ENCODE assay signal across 25 mouse cellular contexts in genomic region chr1:130840599-130841379, GRCm38 (mm10). TPM values are rescaled to one million over a fixed set of nuclear protein-coding genes. Genes with fewer than 3 reads are reported as not detected.
DNase-seq lines count a peak whose midpoint lies in the region; ATAC-seq and TF ChIP-seq lines count a peak whose summit lies in the region.
"Had no signal": no experiment of that assay in that cellular context is flagged by ENCODE, and none has a peak within 500 bp of the region (broad histone marks: within the 10 kb centered on the region; RNA-seq: fewer than 3 reads in every experiment).

No protein-coding gene starts in this region.

- H3K9me3 ChIP-seq in stomach, embryonic 16.5 days (replicated peaks; ENCODE audit: control insufficient read depth, low read length): no peaks in the 10 kb centered on the region
- no peaks in the 10 kb centered on the region for H3K9me3 ChIP-seq in stomach, postnatal 0 days (ENCODE audit: control insufficient read depth, low read length)
- H3K9me3 ChIP-seq in liver, embryonic 13.5 days (replicated peaks): no peaks in the 10 kb centered on the region
- no peaks in the 10 kb centered on the region for H3K9me3 ChIP-seq in hindbrain, embryonic 13.5 days
- H3K9me3 ChIP-seq: G1E; neural tube, embryonic 12.5 days had no signal

- ATAC-seq in stomach, embryonic 16.5 days (ENCODE audit: insufficient read depth, low FRiP score): no peak
- ATAC-seq in stomach, postnatal 0 days (ENCODE audit: low FRiP score, low TSS enrichment): no peak
- peak; percentile 39; the same call in 1 of the 2 replicates for ATAC-seq in liver, embryonic 13.5 days (ENCODE audit: low read depth)
- no peak for ATAC-seq in frontal cortex, adult (ENCODE audit: low TSS enrichment)
- no peak for ATAC-seq in hindbrain, embryonic 13.5 days (ENCODE audit: low FRiP score)
- ATAC-seq: activated CD4-positive, CD25-positive, alpha-beta regulatory T cell, adult 4 months; forebrain, embryonic 14.5 days had no signal

- H3K27me3 ChIP-seq in stomach, embryonic 16.5 days (ENCODE audit: control insufficient read depth, insufficient read depth, low read length): no peaks in the 10 kb centered on the region
- no peaks in the 10 kb centered on the region for H3K27me3 ChIP-seq in stomach, postnatal 0 days (ENCODE audit: control insufficient read depth, insufficient read depth, low read length)
- no peaks in the 10 kb centered on the region for H3K27me3 ChIP-seq in liver, embryonic 13.5 days
- H3K27me3 ChIP-seq in hindbrain, embryonic 13.5 days: no peaks in the 10 kb centered on the region
- H3K27me3 ChIP-seq: neural tube, embryonic 12.5 days had no signal

- no peak for TF ChIP-seq CTCF in stomach, postnatal 0 days (IDR thresholded peaks at IDR 0.05; ENCODE audit: low read depth)

- 26% methylated on average over 8 of the region's 8 CpGs for WGBS in stomach, embryonic 16.5 days
- WGBS in stomach, postnatal 0 days: 31% methylated on average over 8 of the region's 8 CpGs
- WGBS in liver, embryonic 13.5 days (ENCODE audit: insufficient replicate concordance): 50% methylated on average over 8 of the region's 8 CpGs
- 87% methylated on average over 8 of the region's 8 CpGs for WGBS in hindbrain, embryonic 13.5 days

- H3K4me3 ChIP-seq in stomach, embryonic 16.5 days (replicated peaks; ENCODE audit: low read length): no peak overlapping the region
- H3K4me3 ChIP-seq in stomach, postnatal 0 days (ENCODE audit: low read depth, low read length): no peak overlapping the region
- H3K4me3 ChIP-seq in liver, embryonic 13.5 days (replicated peaks): no peak overlapping the region
- no peak overlapping the region for H3K4me3 ChIP-seq in hindbrain, embryonic 13.5 days
- H3K4me3 ChIP-seq: left cerebral cortex, adult 2 months; neural tube, embryonic 12.5 days had no signal

- H3K4me1 ChIP-seq in stomach, embryonic 16.5 days (ENCODE audit: control insufficient read depth, insufficient read depth, low read length): no peaks in the 10 kb centered on the region
- H3K4me1 ChIP-seq in stomach, postnatal 0 days (replicated peaks; ENCODE audit: control insufficient read depth, insufficient read depth): no peaks in the 10 kb centered on the region
- H3K4me1 ChIP-seq in liver, embryonic 13.5 days (replicated peaks): no peaks in the 10 kb centered on the region
- no peaks in the 10 kb centered on the region for H3K4me1 ChIP-seq in hindbrain, embryonic 13.5 days (replicated peaks)
- H3K4me1 ChIP-seq: neural tube, embryonic 12.5 days had no signal

- peak; percentile 43 for DNase-seq in kidney, adult 11 months
- DNase-seq in kidney, postnatal 10 days: no peak
- no peak for DNase-seq in stomach, postnatal 0 days (ENCODE audit: low spot score)
- DNase-seq in liver, embryonic 13.5 days: no peak
- peak; percentile 42 for DNase-seq in yolk sac, embryonic 10.5 days (ENCODE audit: low spot score)
- DNase-seq: adrenal gland, postnatal 10 days; cerebellum, adult 9-10 months; heart, postnatal 10 days; left cerebral cortex, postnatal 4 days; lung, adult 2 months; spleen, adult 18-20 months had no signal

- TF ChIP-seq EP300 in stomach, postnatal 0 days (optimal IDR thresholded peaks at IDR 0.05): no peak

- H3K36me3 ChIP-seq in stomach, embryonic 16.5 days (ENCODE audit: control insufficient read depth, insufficient read depth, low read length): no peaks in the 10 kb centered on the region
- H3K36me3 ChIP-seq in stomach, postnatal 0 days (ENCODE audit: control insufficient read depth, insufficient read depth, low read length): no peaks in the 10 kb centered on the region
- no peaks in the 10 kb centered on the region for H3K36me3 ChIP-seq in liver, embryonic 13.5 days
- H3K36me3 ChIP-seq in hindbrain, embryonic 13.5 days: no peaks in the 10 kb centered on the region
- H3K36me3 ChIP-seq: G1E; neural tube, embryonic 12.5 days had no signal

- H3K4me2 ChIP-seq in stomach, embryonic 16.5 days (ENCODE audit: low read depth, low read length): no peak overlapping the region
- no peak overlapping the region for H3K4me2 ChIP-seq in stomach, postnatal 0 days (replicated peaks; ENCODE audit: low read depth)
- no peak overlapping the region for H3K4me2 ChIP-seq in liver, embryonic 13.5 days
- H3K4me2 ChIP-seq in hindbrain, embryonic 13.5 days: no peak overlapping the region
- H3K4me2 ChIP-seq: heart, embryonic 11.5 days; midbrain, embryonic 11.5 days; neural tube, embryonic 12.5 days had no signal

- peak overlapping the region; percentile 25; the same call in 1 of the 2 replicates for H3K27ac ChIP-seq in stomach, embryonic 16.5 days (ENCODE audit: low read length)
- no peak overlapping the region for H3K27ac ChIP-seq in stomach, postnatal 0 days (replicated peaks)
- peak overlapping the region; percentile 60 for H3K27ac ChIP-seq in liver, embryonic 13.5 days
- H3K27ac ChIP-seq in hindbrain, embryonic 13.5 days: no peak overlapping the region
- H3K27ac ChIP-seq: left cerebral cortex, adult 2 months; macrophage; neural tube, embryonic 12.5 days had no signal

- H3K9ac ChIP-seq in stomach, embryonic 16.5 days (ENCODE audit: low read length): no peak overlapping the region
- H3K9ac ChIP-seq in stomach, postnatal 0 days (ENCODE audit: low read length): no peak overlapping the region
- H3K9ac ChIP-seq in liver, embryonic 13.5 days: no peak overlapping the region
- no peak overlapping the region for H3K9ac ChIP-seq in hindbrain, embryonic 13.5 days
- H3K9ac ChIP-seq: neural tube, embryonic 12.5 days had no signal

RNA-seq across cellular contexts. Expression of gene Pigr, which starts 14.3 kb away (rescaled TPM):
- 0.34 and 0.70 TPM in 2 replicates for polyA plus RNA-seq in stomach, embryonic 16.5 days (2015; fragmentation: Nextera tagmentation; extraction: Ambion mirVana)
- 0.22 and 0.46 TPM in 2 replicates for polyA plus RNA-seq in stomach, postnatal 0 days (2015; fragmentation: Nextera tagmentation; extraction: Ambion mirVana)
- polyA plus RNA-seq in liver, embryonic 13.5 days (2015; fragmentation: Nextera tagmentation; extraction: Ambion mirVana): 0.13 and 0.21 TPM in 2 replicates
- polyA plus RNA-seq in hindbrain, embryonic 13.5 days (2015; fragmentation: Nextera tagmentation; extraction: Ambion mirVana): not detected in 2 replicates
- polyA plus RNA-seq: embryonic facial prominence, embryonic 11.5 days; forebrain, embryonic 14.5 days; G1E; heart, embryonic 11.5 days; hindbrain, embryonic 11.5 days; macrophage; midbrain, embryonic 11.5 days; neural tube, embryonic 12.5 days had no signal

RNA-seq across cellular contexts. Expression of gene Fcmr, which starts 24.7 kb away (rescaled TPM):
- 0.40 TPM in 1 of 2 replicates, not detected in the other for polyA plus RNA-seq in stomach, embryonic 16.5 days (2015; fragmentation: Nextera tagmentation; extraction: Ambion mirVana)
- 0.08 TPM in 1 of 2 replicates, not detected in the other for polyA plus RNA-seq in stomach, postnatal 0 days (2015; fragmentation: Nextera tagmentation; extraction: Ambion mirVana)
- polyA plus RNA-seq in liver, embryonic 13.5 days (2015; fragmentation: Nextera tagmentation; extraction: Ambion mirVana): not detected in 2 replicates
- polyA plus RNA-seq in hindbrain, embryonic 13.5 days (2015; fragmentation: Nextera tagmentation; extraction: Ambion mirVana): 0.51 TPM in 1 of 2 replicates, not detected in the other
- polyA plus RNA-seq: embryonic facial prominence, embryonic 11.5 days; forebrain, embryonic 14.5 days; G1E; hindbrain, embryonic 11.5 days; neural tube, embryonic 12.5 days; thymus, postnatal 0 days had no signal

RNA-seq across cellular contexts. Expression of gene Fcamr, which starts 40.1 kb away (rescaled TPM):
- 0.42 and 0.56 TPM in 2 replicates for polyA plus RNA-seq in stomach, embryonic 16.5 days (2015; fragmentation: Nextera tagmentation; extraction: Ambion mirVana)
- 0.16 and 0.24 TPM in 2 replicates for polyA plus RNA-seq in stomach, postnatal 0 days (2015; fragmentation: Nextera tagmentation; extraction: Ambion mirVana)
- polyA plus RNA-seq in liver, embryonic 13.5 days (2015; fragmentation: Nextera tagmentation; extraction: Ambion mirVana): not detected in 2 replicates
- not detected in 2 replicates for polyA plus RNA-seq in hindbrain, embryonic 13.5 days (2015; fragmentation: Nextera tagmentation; extraction: Ambion mirVana)
- polyA plus RNA-seq: activated CD4-positive, CD25-positive, alpha-beta regulatory T cell, adult 4 months; embryonic facial prominence, embryonic 11.5 days; forebrain, embryonic 14.5 days; G1E; hindbrain, embryonic 11.5 days; macrophage; midbrain, embryonic 11.5 days; neural tube, embryonic 12.5 days; thymus, postnatal 0 days had no signal

RNA-seq across cellular contexts. Expression of gene Il24, which starts 46.5 kb away (rescaled TPM):
- not detected in 2 replicates for polyA plus RNA-seq in stomach, embryonic 16.5 days (2015; fragmentation: Nextera tagmentation; extraction: Ambion mirVana)
- not detected in 2 replicates for polyA plus RNA-seq in stomach, postnatal 0 days (2015; fragmentation: Nextera tagmentation; extraction: Ambion mirVana)
- not detected in 2 replicates for polyA plus RNA-seq in liver, embryonic 13.5 days (2015; fragmentation: Nextera tagmentation; extraction: Ambion mirVana)
- polyA plus RNA-seq in hindbrain, embryonic 13.5 days (2015; fragmentation: Nextera tagmentation; extraction: Ambion mirVana): not detected in 2 replicates
- polyA plus RNA-seq: activated CD4-positive, CD25-positive, alpha-beta regulatory T cell, adult 4 months; embryonic facial prominence, embryonic 11.5 days; forebrain, embryonic 14.5 days; G1E; heart, embryonic 11.5 days; hindbrain, embryonic 11.5 days; lung, adult 2 months; macrophage; midbrain, embryonic 11.5 days; neural tube, embryonic 12.5 days had no signal

Comparison
In these comparisons a context has a peak if more than half of its experiments do, and no peak if none do; other contexts are left out.
1. DNase-seq: peak in kidney, adult 11 months (single experiment) and yolk sac, embryonic 10.5 days (single experiment); none in kidney, postnatal 10 days (single experiment), stomach, postnatal 0 days (single experiment) and liver, embryonic 13.5 days (single experiment).
2. H3K27ac ChIP-seq: peak in stomach, embryonic 16.5 days (single experiment) and liver, embryonic 13.5 days (single experiment); none in stomach, postnatal 0 days (single experiment) and hindbrain, embryonic 13.5 days (single experiment).